Mouse (Mus musculus): ENCODE measurements around the gene Prkn. TPM values are rescaled to one million over a fixed set of nuclear protein-coding genes. Genes with fewer than 3 reads are reported as not detected.
A peak's percentile ranks its signal among the peaks of the same experiment; 100 is the strongest.

Prkn gene
- polyA plus RNA-seq, 1 experiment from 2014 or later: 1.6 TPM

GRCm38 (mm10) chr17:11639786-11640185 lies 799.6 kb downstream of the Prkn start:
- H3K4me2 ChIP-seq: no peak overlapping the region
- ATAC-seq: no peak
- H3K27ac ChIP-seq: no peak overlapping the region
- H3K27me3 ChIP-seq: no peaks in the 10 kb centered on the region
- 35% methylated on average over 5 of the region's 5 CpGs for WGBS
- H3K36me3 ChIP-seq (ENCODE audit: poor library complexity, severe bottlenecking): no peaks in the 10 kb centered on the region
- no peaks in the 10 kb centered on the region for H3K9me3 ChIP-seq (replicated peaks)
- H3K4me1 ChIP-seq: peaks cover 27% of the 10 kb centered on the region
- no peak overlapping the region for H3K4me3 ChIP-seq
- H3K9ac ChIP-seq: no peak overlapping the region

GRCm38 (mm10) chr17:11642328-11642727 lies 802.1 kb downstream of the Prkn start:
- Histone ChIP-seq H3K4me1 (peaks cover 37% of the 10 kb centered on the region), H3K4me3 (no peak overlapping the region), H3K9ac (no peak overlapping the region), H3K27me3 (no peaks in the 10 kb centered on the region), H3K9me3 (replicated peaks) (no peaks in the 10 kb centered on the region), H3K36me3 (ENCODE audit: poor library complexity, severe bottlenecking) (no peaks in the 10 kb centered on the region), H3K4me2 (no peak overlapping the region), H3K27ac (no peak overlapping the region)
- no peak for ATAC-seq
- WGBS: 68% methylated on average over 1 of the region's 1 CpGs

GRCm38 (mm10) chr17:11644016-11644415 lies 803.8 kb downstream of the Prkn start:
- H3K4me2 ChIP-seq: no peak overlapping the region
- H3K36me3 ChIP-seq (ENCODE audit: poor library complexity, severe bottlenecking): no peaks in the 10 kb centered on the region
- no peak for ATAC-seq
- no peaks in the 10 kb centered on the region for H3K9me3 ChIP-seq (replicated peaks)
- no peaks in the 10 kb centered on the region for H3K27me3 ChIP-seq
- H3K27ac ChIP-seq: no peak overlapping the region
- no peak overlapping the region for H3K9ac ChIP-seq
- H3K4me1 ChIP-seq: peaks cover 29% of the 10 kb centered on the region
- WGBS: 75% methylated on average over 4 of the region's 4 CpGs
- no peak overlapping the region for H3K4me3 ChIP-seq

GRCm38 (mm10) chr17:11644873-11645464 lies 804.8 kb downstream of the Prkn start:
- no peak overlapping the region for H3K4me3 ChIP-seq
- no peaks in the 10 kb centered on the region for H3K36me3 ChIP-seq (ENCODE audit: poor library complexity, severe bottlenecking)
- 0 out of 2 replicates have a peak, but pooled peaks have one; percentile 55 for ATAC-seq
- no peak overlapping the region for H3K9ac ChIP-seq
- no peaks in the 10 kb centered on the region for H3K9me3 ChIP-seq (replicated peaks)
- H3K27ac ChIP-seq: no peak overlapping the region
- no peaks in the 10 kb centered on the region for H3K27me3 ChIP-seq
- H3K4me2 ChIP-seq: no peak overlapping the region
- WGBS: 55% methylated on average over 3 of the region's 3 CpGs
- H3K4me1 ChIP-seq: peaks cover 20% of the 10 kb centered on the region

- WGBS: 63% methylated on average over 5 of the region's 5 CpGs
- ATAC-seq: no peak
- no peak overlapping the region for H3K27ac ChIP-seq
- H3K4me3 ChIP-seq: no peak overlapping the region
- no peak overlapping the region for H3K4me2 ChIP-seq
- H3K36me3 ChIP-seq (ENCODE audit: poor library complexity, severe bottlenecking): no peaks in the 10 kb centered on the region
- no peaks in the 10 kb centered on the region for H3K9me3 ChIP-seq (replicated peaks)
- no peak overlapping the region for H3K9ac ChIP-seq
- no peaks in the 10 kb centered on the region for H3K27me3 ChIP-seq
- H3K4me1 ChIP-seq: no peaks in the 10 kb centered on the region
These were observed 816.2 kb downstream of the Prkn start for GRCm38 (mm10) chr17:11656397-11656796.

GRCm38 (mm10) chr17:11656878-11657277 lies 816.7 kb downstream of the Prkn start:
- Histone ChIP-seq H3K4me1 (no peaks in the 10 kb centered on the region), H3K4me3 (no peak overlapping the region), H3K36me3 (ENCODE audit: poor library complexity, severe bottlenecking) (no peaks in the 10 kb centered on the region), H3K27ac (no peak overlapping the region), H3K27me3 (no peaks in the 10 kb centered on the region), H3K9me3 (replicated peaks) (no peaks in the 10 kb centered on the region), H3K9ac (no peak overlapping the region), H3K4me2 (no peak overlapping the region)
- ATAC-seq: no peak
- 89% methylated on average over 3 of the region's 3 CpGs for WGBS

GRCm38 (mm10) chr17:11661898-11662297 lies 821.7 kb downstream of the Prkn start:
- Histone ChIP-seq H3K27ac (no peak overlapping the region), H3K4me1 (peaks cover 11% of the 10 kb centered on the region), H3K27me3 (0 out of 2 replicates have a peak, but pooled peaks cover 3% of the 10 kb centered on the region), H3K9ac (no peak overlapping the region), H3K4me3 (no peak overlapping the region), H3K4me2 (no peak overlapping the region), H3K36me3 (ENCODE audit: poor library complexity, severe bottlenecking) (no peaks in the 10 kb centered on the region), H3K9me3 (replicated peaks) (no peaks in the 10 kb centered on the region)
- no peak for ATAC-seq
- 86% methylated on average over 1 of the region's 1 CpGs for WGBS

- Histone ChIP-seq H3K4me2 (no peak overlapping the region), H3K27ac (no peak overlapping the region), H3K9ac (no peak overlapping the region), H3K27me3 (0 out of 2 replicates have a peak, but pooled peaks cover 3% of the 10 kb centered on the region), H3K36me3 (ENCODE audit: poor library complexity, severe bottlenecking) (no peaks in the 10 kb centered on the region), H3K9me3 (replicated peaks) (no peaks in the 10 kb centered on the region), H3K4me3 (no peak overlapping the region), H3K4me1 (peaks cover 11% of the 10 kb centered on the region)
- 74% methylated on average over 7 of the region's 7 CpGs for WGBS
- ATAC-seq: no peak
These were observed 823.3 kb downstream of the Prkn start for GRCm38 (mm10) chr17:11663437-11663836.

GRCm38 (mm10) chr17:11664610-11665345 lies 824.6 kb downstream of the Prkn start:
- 28% methylated on average over 20 of the region's 20 CpGs for WGBS
- no peaks in the 10 kb centered on the region for H3K9me3 ChIP-seq (replicated peaks)
- no peak overlapping the region for H3K27ac ChIP-seq
- H3K9ac ChIP-seq: no peak overlapping the region
- H3K4me1 ChIP-seq: peaks cover 11% of the 10 kb centered on the region
- H3K4me3 ChIP-seq: peak overlapping the region; percentile 28
- H3K4me2 ChIP-seq: peak overlapping the region; percentile 54
- ATAC-seq: peak; percentile 73
- H3K27me3 ChIP-seq: 0 out of 2 replicates have a peak, but pooled peaks cover 3% of the 10 kb centered on the region
- no peaks in the 10 kb centered on the region for H3K36me3 ChIP-seq (ENCODE audit: poor library complexity, severe bottlenecking)

GRCm38 (mm10) chr17:11679716-11680115 lies 839.5 kb downstream of the Prkn start:
- Histone ChIP-seq H3K27me3 (no peaks in the 10 kb centered on the region), H3K4me3 (no peak overlapping the region), H3K27ac (no peak overlapping the region), H3K4me1 (0 out of 2 replicates have a peak, but pooled peaks cover 6% of the 10 kb centered on the region), H3K9me3 (replicated peaks) (no peaks in the 10 kb centered on the region), H3K4me2 (no peak overlapping the region), H3K9ac (no peak overlapping the region), H3K36me3 (ENCODE audit: poor library complexity, severe bottlenecking) (no peaks in the 10 kb centered on the region)
- ATAC-seq: no peak
- 94% methylated on average over 6 of the region's 6 CpGs for WGBS

GRCm38 (mm10) chr17:11680456-11680855 lies 840.3 kb downstream of the Prkn start:
- Histone ChIP-seq H3K4me1 (0 out of 2 replicates have a peak, but pooled peaks cover 6% of the 10 kb centered on the region), H3K27ac (no peak overlapping the region), H3K9me3 (replicated peaks) (no peaks in the 10 kb centered on the region), H3K4me2 (no peak overlapping the region), H3K36me3 (ENCODE audit: poor library complexity, severe bottlenecking) (no peaks in the 10 kb centered on the region), H3K27me3 (no peaks in the 10 kb centered on the region), H3K9ac (no peak overlapping the region), H3K4me3 (no peak overlapping the region)
- WGBS: 90% methylated on average over 9 of the region's 9 CpGs
- no peak for ATAC-seq

GRCm38 (mm10) chr17:11681825-11682372 lies 841.7 kb downstream of the Prkn start:
- Histone ChIP-seq H3K27me3 (no peaks in the 10 kb centered on the region), H3K4me1 (0 out of 2 replicates have a peak, but pooled peaks cover 6% of the 10 kb centered on the region), H3K9me3 (replicated peaks) (no peaks in the 10 kb centered on the region), H3K4me3 (no peak overlapping the region), H3K4me2 (no peak overlapping the region), H3K27ac (no peak overlapping the region), H3K36me3 (ENCODE audit: poor library complexity, severe bottlenecking) (no peaks in the 10 kb centered on the region), H3K9ac (no peak overlapping the region)
- 38% methylated on average over 11 of the region's 11 CpGs for WGBS
- no peak for ATAC-seq

Data from forebrain, embryonic 13.5 days (tissue).